Mouse (Mus musculus) midbrain, embryonic 11.5 days (tissue): ENCODE results near the gene Gm14190. TPM values are rescaled to one million over a fixed set of nuclear protein-coding genes. Genes with fewer than 3 reads are reported as not detected.
"Not testable (repeated sequence)": the region's sequence is repeated elsewhere in the genome, so short reads cannot be mapped to it uniquely, and the experiment has no call there.

ENCODE experiments used
- ATAC-seq: fragments of 200-750 bp; cut with Nextera tagmentation; 2 replicates; pipeline ENCODE4 v1.8.0; 2017; ENCODE audit warnings: moderate TSS enrichment, moderate library complexity; ENCODE audit not compliant: low FRiP score
- DNase-seq: peaks from one replicate; pipeline ENCODE4 v3.0.0; 2015; ENCODE audit warnings: low spot score; ENCODE audit errors: missing footprints
- H3K27ac ChIP-seq: fragments of 300-500 bp; sonication (generic); 2 replicates; pipeline ENCODE4 v1.5.1; 2014; ENCODE audit warnings: low read depth, low read length
- H3K27me3 ChIP-seq: fragments of 300-500 bp; sonication (generic); 2 replicates; pipeline ENCODE4 v1.6.1; 2014; ENCODE audit warnings: mild to moderate bottlenecking, low read length, moderate library complexity, mixed read lengths; ENCODE audit not compliant: control insufficient read depth, insufficient read depth
- H3K36me3 ChIP-seq: fragments of 300-500 bp; sonication (generic); 2 replicates; pipeline ENCODE4 v1.6.1; 2014; ENCODE audit warnings: mild to moderate bottlenecking, low read length, moderate library complexity, mixed read lengths; ENCODE audit not compliant: control insufficient read depth, insufficient read depth
- H3K4me1 ChIP-seq: fragments of 300-500 bp; sonication (generic); 2 replicates; pipeline ENCODE4 v1.6.1; 2014; ENCODE audit warnings: low read length; ENCODE audit not compliant: control insufficient read depth, insufficient read depth
- H3K4me2 ChIP-seq: fragments of 300-500 bp; sonication (generic); 2 replicates; pipeline ENCODE4 v1.6.1; 2014; ENCODE audit warnings: mild to moderate bottlenecking, moderate library complexity
- H3K4me3 ChIP-seq: fragments of 300-500 bp; sonication (generic); 2 replicates; pipeline ENCODE4 v1.5.1; 2014; ENCODE audit warnings: low read depth, low read length
- H3K9ac ChIP-seq: fragments of 300-500 bp; sonication (generic); 2 replicates; pipeline ENCODE4 v1.6.1; 2014; ENCODE audit warnings: low read length
- H3K9me3 ChIP-seq: fragments of 300-500 bp; sonication (generic); 2 replicates; pipeline ENCODE4 v1.6.1; 2016; ENCODE audit warnings: low read length; ENCODE audit not compliant: control insufficient read depth
- WGBS: fragments of 180-500 bp; shearing (Covaris S2); extraction: QIAGEN DNeasy Blood & Tissue Kit; methylation state at CpG from one replicate; pipeline ENCODE4 v1.1.7; 2014; 5-methylcytosine and 5-hydroxymethylcytosine counted together
- polyA plus RNA-seq: library from polyadenylated mRNA; unstranded; fragments of >200 nt; fragmentation: Nextera tagmentation; extraction: Ambion mirVana; gene quantifications from 2 replicates; pipeline ENCODE4 v1.2.1, GENCODE M21; 2014

Gm14190 gene
- not detected in 2 replicates for polyA plus RNA-seq

GRCm38 (mm10) chr11:99690463-99690862 is at the start of gene Gm14190:
TSS of gene Gm14190 (minus strand) at chr11:99690740.
- H3K4me1 ChIP-seq, result no peaks in the 10 kb centered on the region
- H3K9me3 ChIP-seq, result no peaks in the 10 kb centered on the region
- 74% methylated on average over 1 of the region's 1 CpGs for WGBS
- no peaks in the 10 kb centered on the region for H3K36me3 ChIP-seq
- no peaks in the 10 kb centered on the region for H3K27me3 ChIP-seq
- no peak within 1 kb of the TSS for H3K27ac ChIP-seq
- no peak within 1 kb of the TSS for H3K9ac ChIP-seq
- ATAC-seq (no peak), DNase-seq (no peak)
- H3K4me3 ChIP-seq, result no peak within 1 kb of the TSS
- no peak within 1 kb of the TSS for H3K4me2 ChIP-seq

GRCm38 (mm10) chr11:99734190-99734589 is 43.6 kb upstream of the Gm14190 start, which contains the start of gene Gm14180:
TSS of gene Gm14180 (minus strand) at chr11:99734290.
- ATAC-seq, result no peak
- 75% methylated on average over 2 of the region's 2 CpGs for WGBS
- Histone ChIP-seq H3K27ac (no peak within 1 kb of the TSS), H3K9me3 (no peaks in the 10 kb centered on the region), H3K36me3 (no peaks in the 10 kb centered on the region), H3K4me3 (no peak within 1 kb of the TSS), H3K27me3 (no peaks in the 10 kb centered on the region), H3K9ac (no peak within 1 kb of the TSS), H3K4me1 (no peaks in the 10 kb centered on the region), H3K4me2 (no peak within 1 kb of the TSS)
- DNase-seq, result no peak

GRCm38 (mm10) chr11:99724061-99724460 is 33.5 kb upstream of the Gm14190 start:
- Histone ChIP-seq H3K4me1 (no peaks in the 10 kb centered on the region), H3K4me2 (no peak overlapping the region), H3K4me3 (no peak overlapping the region), H3K9me3 (no peaks in the 10 kb centered on the region), H3K27ac (no peak overlapping the region), H3K36me3 (no peaks in the 10 kb centered on the region), H3K27me3 (no peaks in the 10 kb centered on the region), H3K9ac (no peak overlapping the region)
- 77% methylated on average over 2 of the region's 2 CpGs for WGBS
- no peak for ATAC-seq
- DNase-seq, result no peak

DNA sequence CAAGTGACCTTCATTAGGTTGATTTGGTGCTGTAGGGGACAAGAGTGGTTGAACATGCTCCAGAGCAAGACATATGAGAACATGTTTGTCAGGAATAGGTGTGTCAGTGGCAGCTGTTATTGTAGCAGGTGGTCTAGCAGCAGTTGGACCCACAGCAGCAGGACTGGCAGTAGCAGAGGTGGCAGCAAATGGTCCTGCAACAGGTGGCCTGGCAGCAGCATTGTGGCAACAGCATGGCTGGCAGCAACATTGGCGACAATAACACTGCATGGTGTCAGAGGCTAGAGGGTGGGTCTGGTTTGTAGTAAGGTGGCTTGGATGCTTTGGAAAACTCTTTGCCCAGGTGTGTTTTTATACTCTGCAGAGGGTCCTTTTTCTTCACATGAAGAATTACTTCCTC is 28.2 kb upstream of the Gm14190 start:
- no peak for DNase-seq
- WGBS, result 74% methylated on average over 1 of the region's 1 CpGs
- H3K36me3 ChIP-seq, result no peaks in the 10 kb centered on the region
- no peaks in the 10 kb centered on the region for H3K9me3 ChIP-seq
- ATAC-seq, result no peak
- H3K4me3 ChIP-seq, result no peak overlapping the region
- H3K4me2 ChIP-seq, result no peak overlapping the region
- H3K9ac ChIP-seq, result no peak overlapping the region
- H3K27ac ChIP-seq, result no peak overlapping the region
- H3K27me3 ChIP-seq, result no peaks in the 10 kb centered on the region
- H3K4me1 ChIP-seq, result no peaks in the 10 kb centered on the region

DNA sequence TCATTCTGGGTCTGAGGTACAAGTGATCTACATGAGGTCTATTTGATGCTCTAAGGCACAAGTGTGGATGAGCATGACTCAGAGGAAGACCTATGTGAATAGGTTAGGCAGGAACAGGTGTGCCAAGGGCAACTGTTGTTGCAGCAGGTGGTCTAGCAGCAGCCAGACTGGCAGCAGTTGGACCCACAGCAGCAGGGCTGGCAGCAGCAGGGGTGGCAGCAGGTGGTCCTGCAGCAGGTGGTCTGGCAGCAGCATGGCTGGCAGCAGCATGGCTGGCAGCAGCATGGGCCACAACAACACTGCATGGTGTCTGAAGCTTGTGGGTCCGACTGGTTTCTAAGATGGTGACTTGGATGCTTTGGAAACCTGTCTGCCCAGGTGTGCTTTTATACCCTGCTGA is 5.3 kb downstream of the Gm14190 start:
- H3K27me3 ChIP-seq, H3K9ac ChIP-seq, H3K9me3 ChIP-seq, H3K27ac ChIP-seq, H3K4me3 ChIP-seq, DNase-seq, ATAC-seq, H3K36me3 ChIP-seq, H3K4me2 ChIP-seq, H3K4me1 ChIP-seq: not testable (repeated sequence)
- WGBS, result 62% methylated on average over 1 of the region's 1 CpGs

DNA sequence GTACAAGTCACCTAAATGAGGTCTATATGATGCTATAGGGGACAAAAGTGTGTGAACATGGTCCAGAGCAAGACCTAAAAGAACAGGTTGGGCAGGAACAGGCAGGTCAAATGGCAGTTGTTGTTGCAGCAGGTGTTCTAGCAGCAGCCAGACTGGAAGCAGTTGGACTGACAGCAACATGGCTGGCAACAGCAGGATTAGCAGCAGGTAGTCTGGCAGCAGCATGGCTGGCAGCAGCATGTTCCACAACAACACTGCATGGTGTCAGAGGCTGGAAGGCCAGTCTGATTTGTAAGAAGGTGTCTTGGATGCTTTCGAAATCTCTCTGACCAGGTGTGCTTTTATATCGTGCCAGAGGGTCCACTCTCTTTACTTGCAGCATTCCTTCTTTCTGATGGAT is 7.1 kb downstream of the Gm14190 start:
- Histone ChIP-seq H3K36me3 (no peaks in the 10 kb centered on the region), H3K27ac (no peak overlapping the region), H3K9me3 (no peaks in the 10 kb centered on the region), H3K27me3 (no peaks in the 10 kb centered on the region), H3K4me3 (no peak overlapping the region), H3K4me2 (no peak overlapping the region), H3K9ac (no peak overlapping the region), H3K4me1 (no peaks in the 10 kb centered on the region)
- WGBS, result 87% methylated on average over 2 of the region's 2 CpGs
- DNase-seq, result no peak
- no peak for ATAC-seq

GRCm38 (mm10) chr11:99665860-99666259 is 24.7 kb downstream of the Gm14190 start, which contains the start of gene Krtap4-6:
TSS of gene Krtap4-6 (minus strand) at chr11:99665960.
- Histone ChIP-seq H3K27me3 (no peaks in the 10 kb centered on the region), H3K36me3 (no peaks in the 10 kb centered on the region), H3K9me3 (no peaks in the 10 kb centered on the region), H3K4me3 (no peak within 1 kb of the TSS), H3K9ac (no peak within 1 kb of the TSS), H3K4me2 (no peak within 1 kb of the TSS), H3K4me1 (no peaks in the 10 kb centered on the region), H3K27ac (no peak within 1 kb of the TSS)
- ATAC-seq (no peak), DNase-seq (no peak)

DNA sequence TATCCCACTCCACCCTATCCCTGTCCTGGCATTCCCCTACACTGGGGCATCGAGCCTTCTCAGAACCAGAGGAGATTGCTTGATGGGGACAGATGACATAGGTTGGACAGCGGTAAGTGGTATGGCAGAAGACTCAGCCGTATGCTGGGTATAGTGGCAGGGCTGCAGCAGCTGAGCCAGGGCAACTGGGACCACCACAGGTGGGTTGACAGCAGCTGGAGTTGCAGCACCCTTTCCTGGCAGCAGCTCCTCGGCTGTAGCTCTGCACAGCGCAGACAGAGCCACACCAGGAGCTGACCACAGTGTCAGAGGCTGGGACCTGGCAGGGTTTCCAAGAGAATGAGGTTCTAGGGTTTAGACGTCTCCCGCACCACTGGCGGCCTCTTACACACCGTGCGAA is 27.7 kb downstream of the Gm14190 start:
- DNase-seq (no peak), ATAC-seq (no peak)
- no peak overlapping the region for H3K9ac ChIP-seq
- H3K4me1 ChIP-seq, result no peaks in the 10 kb centered on the region
- no peaks in the 10 kb centered on the region for H3K36me3 ChIP-seq
- no peaks in the 10 kb centered on the region for H3K9me3 ChIP-seq
- H3K27ac ChIP-seq, result no peak overlapping the region
- 88% methylated on average over 10 of the region's 10 CpGs for WGBS
- no peak overlapping the region for H3K4me3 ChIP-seq
- H3K27me3 ChIP-seq, result no peaks in the 10 kb centered on the region
- H3K4me2 ChIP-seq, result no peak overlapping the region

DNA sequence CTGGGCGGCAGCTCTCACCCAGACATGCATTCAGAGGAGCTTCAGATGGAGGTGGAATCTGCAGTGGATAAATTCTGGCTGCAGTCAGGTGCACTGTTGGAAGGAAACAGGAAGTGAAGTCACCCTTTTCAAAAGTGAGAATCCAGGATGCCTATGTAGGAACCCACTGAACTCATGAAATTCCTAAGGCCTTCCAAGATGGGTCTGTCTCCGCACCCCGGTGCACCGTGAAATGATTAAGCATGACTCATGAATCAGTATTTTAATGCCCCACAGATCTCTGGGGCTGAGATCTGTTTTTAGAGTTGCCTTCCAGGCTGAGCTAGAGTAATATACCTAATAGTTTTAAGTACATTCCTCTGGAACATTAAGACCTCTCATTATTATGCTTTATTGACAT is 31.3 kb downstream of the Gm14190 start:
- Histone ChIP-seq H3K27me3 (no peaks in the 10 kb centered on the region), H3K27ac (no peak overlapping the region), H3K4me1 (no peaks in the 10 kb centered on the region), H3K9me3 (no peaks in the 10 kb centered on the region), H3K36me3 (no peaks in the 10 kb centered on the region), H3K4me3 (no peak overlapping the region), H3K9ac (no peak overlapping the region), H3K4me2 (no peak overlapping the region)
- ATAC-seq (no peak), DNase-seq (no peak)
- 92% methylated on average over 4 of the region's 4 CpGs for WGBS
